Mouse (Mus musculus): ENCODE results near the gene Gm49355. TPM values are rescaled to one million over a fixed set of nuclear protein-coding genes. Genes with fewer than 3 reads are reported as not detected.

The Gm49355 gene
- polyA plus RNA-seq, 1 experiment from 2014 or later, result 0.10 TPM

- 2% methylated on average over 8 of the region's 8 CpGs for WGBS
- DNase-seq (ENCODE audit: extremely low spot score, low spot score), result peak; percentile 45
- no peak overlapping the region; the same call in 1 of the 2 replicates for H3K4me3 ChIP-seq
- peaks cover 8% of the 10 kb centered on the region for H3K36me3 ChIP-seq (replicated peaks)
- peak overlapping the region; percentile 80 for H3K27ac ChIP-seq
- peaks cover 100% of the 10 kb centered on the region for H3K27me3 ChIP-seq (ENCODE audit: poor library complexity, severe bottlenecking)
- no peaks in the 10 kb centered on the region for H3K9me3 ChIP-seq
- H3K4me1 ChIP-seq, result peaks cover 76% of the 10 kb centered on the region
Measured at GRCm38 (mm10) chr14:12337421-12337997, 53.7 kb downstream of the Gm49355 start.

GRCm38 (mm10) chr14:12337998-12338809 lies 54.4 kb downstream of the Gm49355 start:
- H3K9me3 ChIP-seq, result no peaks in the 10 kb centered on the region
- H3K4me3 ChIP-seq, result peak overlapping the region; percentile 71
- WGBS, result under 1% methylated on average over 16 of the region's 16 CpGs
- H3K27ac ChIP-seq, result peak overlapping the region; percentile 96
- peaks cover 81% of the 10 kb centered on the region for H3K4me1 ChIP-seq
- DNase-seq (ENCODE audit: extremely low spot score, low spot score), result peak; percentile 80
- peaks cover 100% of the 10 kb centered on the region for H3K27me3 ChIP-seq (ENCODE audit: poor library complexity, severe bottlenecking)
- H3K36me3 ChIP-seq (replicated peaks), result peaks cover 13% of the 10 kb centered on the region

- H3K4me1 ChIP-seq, result peaks cover 89% of the 10 kb centered on the region
- H3K27ac ChIP-seq, result peak overlapping the region; percentile 96
- peaks cover 100% of the 10 kb centered on the region for H3K27me3 ChIP-seq (ENCODE audit: poor library complexity, severe bottlenecking)
- peak overlapping the region; percentile 71 for H3K4me3 ChIP-seq
- DNase-seq (ENCODE audit: extremely low spot score, low spot score), result no peak
- H3K9me3 ChIP-seq, result no peaks in the 10 kb centered on the region
- WGBS, result under 1% methylated on average over 10 of the region's 10 CpGs
- peaks cover 21% of the 10 kb centered on the region for H3K36me3 ChIP-seq (replicated peaks)
Measured at GRCm38 (mm10) chr14:12338811-12339565, 55.2 kb downstream of the Gm49355 start.

- peak; percentile 53 for DNase-seq (ENCODE audit: extremely low spot score, low spot score)
- WGBS, result under 1% methylated on average over 19 of the region's 19 CpGs
- peak overlapping the region; percentile 96 for H3K27ac ChIP-seq
- H3K4me1 ChIP-seq, result peaks cover 94% of the 10 kb centered on the region
- peak overlapping the region; percentile 71 for H3K4me3 ChIP-seq
- H3K36me3 ChIP-seq (replicated peaks), result peaks cover 22% of the 10 kb centered on the region
- H3K9me3 ChIP-seq, result no peaks in the 10 kb centered on the region
- H3K27me3 ChIP-seq (ENCODE audit: poor library complexity, severe bottlenecking), result peaks cover 100% of the 10 kb centered on the region
Measured at GRCm38 (mm10) chr14:12340238-12341074, 56.7 kb downstream of the Gm49355 start.

- WGBS, result under 1% methylated on average over 42 of the region's 42 CpGs
- peaks cover 96% of the 10 kb centered on the region for H3K4me1 ChIP-seq
- no peaks in the 10 kb centered on the region for H3K9me3 ChIP-seq
- peak overlapping the region; percentile 96 for H3K27ac ChIP-seq
- peak; percentile 72 for DNase-seq (ENCODE audit: extremely low spot score, low spot score)
- H3K4me3 ChIP-seq, result peak overlapping the region; percentile 71
- peaks cover 100% of the 10 kb centered on the region for H3K27me3 ChIP-seq (ENCODE audit: poor library complexity, severe bottlenecking)
- H3K36me3 ChIP-seq (replicated peaks), result peaks cover 22% of the 10 kb centered on the region
Measured at GRCm38 (mm10) chr14:12341075-12341788, 57.5 kb downstream of the Gm49355 start.

GRCm38 (mm10) chr14:12341789-12342457 lies 58.1 kb downstream of the Gm49355 start:
- WGBS, result 3% methylated on average over 24 of the region's 24 CpGs

GRCm38 (mm10) chr14:12342458-12343131 lies 58.8 kb downstream of the Gm49355 start:
- Histone ChIP-seq H3K9me3 (no peaks in the 10 kb centered on the region), H3K27ac (peak overlapping the region; percentile 96), H3K4me3 (peak overlapping the region; percentile 71), H3K4me1 (peaks cover 94% of the 10 kb centered on the region), H3K27me3 (ENCODE audit: poor library complexity, severe bottlenecking) (peaks cover 100% of the 10 kb centered on the region), H3K36me3 (replicated peaks) (peaks cover 22% of the 10 kb centered on the region)
- peak; percentile 48 for DNase-seq (ENCODE audit: extremely low spot score, low spot score)
- WGBS, result 2% methylated on average over 23 of the region's 23 CpGs

More at GRCm38 (mm10) chr14:12341789-12342457, 58.1 kb downstream of the Gm49355 start:
- H3K9me3 ChIP-seq, result no peaks in the 10 kb centered on the region
- H3K4me3 ChIP-seq, result peak overlapping the region; percentile 71
- peaks cover 22% of the 10 kb centered on the region for H3K36me3 ChIP-seq (replicated peaks)
- peaks cover 100% of the 10 kb centered on the region for H3K27me3 ChIP-seq (ENCODE audit: poor library complexity, severe bottlenecking)
- peak; percentile 42 for DNase-seq (ENCODE audit: extremely low spot score, low spot score)
- H3K27ac ChIP-seq, result peak overlapping the region; percentile 96
- H3K4me1 ChIP-seq, result peaks cover 94% of the 10 kb centered on the region

GRCm38 (mm10) chr14:12343451-12343941 lies 59.7 kb downstream of the Gm49355 start:
- 1% methylated on average over 20 of the region's 20 CpGs for WGBS
- peaks cover 100% of the 10 kb centered on the region for H3K27me3 ChIP-seq (ENCODE audit: poor library complexity, severe bottlenecking)
- no peaks in the 10 kb centered on the region for H3K9me3 ChIP-seq
- DNase-seq (ENCODE audit: extremely low spot score, low spot score), result peak; percentile 38
- H3K4me3 ChIP-seq, result peak overlapping the region; percentile 71
- H3K4me1 ChIP-seq, result peaks cover 97% of the 10 kb centered on the region
- H3K27ac ChIP-seq, result peak overlapping the region; percentile 96
- H3K36me3 ChIP-seq (replicated peaks), result peaks cover 22% of the 10 kb centered on the region

GRCm38 (mm10) chr14:12344061-12344745 lies 60.4 kb downstream of the Gm49355 start:
- Histone ChIP-seq H3K4me3 (peak overlapping the region; percentile 71), H3K27me3 (ENCODE audit: poor library complexity, severe bottlenecking) (peaks cover 100% of the 10 kb centered on the region), H3K36me3 (replicated peaks) (peaks cover 22% of the 10 kb centered on the region), H3K9me3 (no peaks in the 10 kb centered on the region), H3K4me1 (peaks cover 97% of the 10 kb centered on the region), H3K27ac (peak overlapping the region; percentile 96)
- 2% methylated on average over 24 of the region's 24 CpGs for WGBS
- peak; percentile 50 for DNase-seq (ENCODE audit: extremely low spot score, low spot score)

- DNase-seq (ENCODE audit: extremely low spot score, low spot score), result no peak
- no peaks in the 10 kb centered on the region for H3K9me3 ChIP-seq
- H3K27me3 ChIP-seq (ENCODE audit: poor library complexity, severe bottlenecking), result peaks cover 100% of the 10 kb centered on the region
- under 1% methylated on average over 39 of the region's 39 CpGs for WGBS
- H3K27ac ChIP-seq, result peak overlapping the region; percentile 96
- peak overlapping the region; percentile 71 for H3K4me3 ChIP-seq
- H3K36me3 ChIP-seq (replicated peaks), result peaks cover 22% of the 10 kb centered on the region
- peaks cover 97% of the 10 kb centered on the region for H3K4me1 ChIP-seq
Measured at GRCm38 (mm10) chr14:12344746-12345240, 61.0 kb downstream of the Gm49355 start.
